Mouse (Mus musculus): ENCODE results near the gene Apol8. TPM values are rescaled to one million over a fixed set of nuclear protein-coding genes. Genes with fewer than 3 reads are reported as not detected.

The Apol8 gene
- polyA plus RNA-seq (2012; ENCODE audit: insufficient read depth, insufficient read length, missing spikeins), result not detected in 2 replicates

GRCm38 (mm10) chr15:77756848-77757247 lies at the start of gene Apol8:
Gene Apol8, minus strand, starts transcription at chr15:77757003.
- Histone ChIP-seq H3K4me1 (ENCODE audit: control insufficient read depth, insufficient read depth, insufficient read length, low read length) (no peaks in the 10 kb centered on the region), H3K27ac (replicated peaks; ENCODE audit: low read depth, low read length) (no peak within 1 kb of the TSS)

GRCm38 (mm10) chr15:77805657-77806056 lies 48.9 kb upstream of the Apol8 start:
- Histone ChIP-seq H3K4me3 (ENCODE audit: insufficient read depth, low read depth, low read length) (no peak overlapping the region), H3K4me1 (ENCODE audit: control insufficient read depth, insufficient read depth, insufficient read length, low read length) (peaks cover 68% of the 10 kb centered on the region), H3K27ac (replicated peaks; ENCODE audit: low read depth, low read length) (peak overlapping the region; percentile 75)

More at GRCm38 (mm10) chr15:77756848-77757247, at the start of gene Apol8:
- H3K4me3 ChIP-seq (ENCODE audit: insufficient read depth, low read depth, low read length), result no peak within 1 kb of the TSS

- no peak overlapping the region for H3K4me3 ChIP-seq (ENCODE audit: insufficient read depth, low read depth, low read length)
- H3K27ac ChIP-seq (replicated peaks; ENCODE audit: low read depth, low read length), result peak overlapping the region; percentile 75
- H3K4me1 ChIP-seq (ENCODE audit: control insufficient read depth, insufficient read depth, insufficient read length, low read length), result peaks cover 64% of the 10 kb centered on the region
Observed at GRCm38 (mm10) chr15:77804949-77805348, 48.1 kb upstream of the Apol8 start.

- no peak overlapping the region for H3K4me3 ChIP-seq (ENCODE audit: insufficient read depth, low read depth, low read length)
- H3K4me1 ChIP-seq (ENCODE audit: control insufficient read depth, insufficient read depth, insufficient read length, low read length), result peaks cover 65% of the 10 kb centered on the region
- H3K27ac ChIP-seq (replicated peaks; ENCODE audit: low read depth, low read length), result peak overlapping the region; percentile 32; the same call in 1 of the 2 replicates
Observed at GRCm38 (mm10) chr15:77804460-77804859, 47.7 kb upstream of the Apol8 start.

- Histone ChIP-seq H3K4me3 (ENCODE audit: insufficient read depth, low read depth, low read length) (no peak overlapping the region), H3K27ac (replicated peaks; ENCODE audit: low read depth, low read length) (peak overlapping the region; percentile 32), H3K4me1 (ENCODE audit: control insufficient read depth, insufficient read depth, insufficient read length, low read length) (peaks cover 64% of the 10 kb centered on the region)
Observed at GRCm38 (mm10) chr15:77803747-77804146, 46.9 kb upstream of the Apol8 start.

- Histone ChIP-seq H3K4me1 (ENCODE audit: control insufficient read depth, insufficient read depth, insufficient read length, low read length) (peaks cover 67% of the 10 kb centered on the region), H3K4me3 (ENCODE audit: insufficient read depth, low read depth, low read length) (no peak overlapping the region), H3K27ac (replicated peaks; ENCODE audit: low read depth, low read length) (peak overlapping the region; percentile 32)
Observed at GRCm38 (mm10) chr15:77802992-77803391, 46.2 kb upstream of the Apol8 start.

GRCm38 (mm10) chr15:77801188-77801587 lies 44.4 kb upstream of the Apol8 start:
- no peak overlapping the region for H3K4me3 ChIP-seq (ENCODE audit: insufficient read depth, low read depth, low read length)
- peak overlapping the region; percentile 98 for H3K27ac ChIP-seq (replicated peaks; ENCODE audit: low read depth, low read length)
- peaks cover 57% of the 10 kb centered on the region for H3K4me1 ChIP-seq (ENCODE audit: control insufficient read depth, insufficient read depth, insufficient read length, low read length)

- H3K27ac ChIP-seq (replicated peaks; ENCODE audit: low read depth, low read length), result peak overlapping the region; percentile 99
- H3K4me3 ChIP-seq (ENCODE audit: insufficient read depth, low read depth, low read length), result no peak overlapping the region
- peaks cover 51% of the 10 kb centered on the region for H3K4me1 ChIP-seq (ENCODE audit: control insufficient read depth, insufficient read depth, insufficient read length, low read length)
Observed at GRCm38 (mm10) chr15:77800511-77800910, 43.7 kb upstream of the Apol8 start.

GRCm38 (mm10) chr15:77799491-77800474 lies 43.0 kb upstream of the Apol8 start:
- H3K4me1 ChIP-seq (ENCODE audit: control insufficient read depth, insufficient read depth, insufficient read length, low read length), result peaks cover 49% of the 10 kb centered on the region
- H3K4me3 ChIP-seq (ENCODE audit: insufficient read depth, low read depth, low read length), result no peak overlapping the region

GRCm38 (mm10) chr15:77798664-77799490 lies 42.1 kb upstream of the Apol8 start:
- Histone ChIP-seq H3K4me3 (ENCODE audit: insufficient read depth, low read depth, low read length) (no peak overlapping the region), H3K4me1 (ENCODE audit: control insufficient read depth, insufficient read depth, insufficient read length, low read length) (peaks cover 41% of the 10 kb centered on the region), H3K27ac (replicated peaks; ENCODE audit: low read depth, low read length) (peak overlapping the region; percentile 99)

More at GRCm38 (mm10) chr15:77799491-77800474, 43.0 kb upstream of the Apol8 start:
- peak overlapping the region; percentile 99 for H3K27ac ChIP-seq (replicated peaks; ENCODE audit: low read depth, low read length)

- Histone ChIP-seq H3K4me3 (ENCODE audit: insufficient read depth, low read depth, low read length) (no peak overlapping the region), H3K27ac (replicated peaks; ENCODE audit: low read depth, low read length) (peak overlapping the region; percentile 99), H3K4me1 (ENCODE audit: control insufficient read depth, insufficient read depth, insufficient read length, low read length) (peaks cover 35% of the 10 kb centered on the region)
Observed at GRCm38 (mm10) chr15:77797609-77798411, 41.0 kb upstream of the Apol8 start.

GRCm38 (mm10) chr15:77796409-77797035 lies 39.7 kb upstream of the Apol8 start:
- Histone ChIP-seq H3K27ac (replicated peaks; ENCODE audit: low read depth, low read length) (no peak overlapping the region; the same call in 1 of the 2 replicates), H3K4me1 (ENCODE audit: control insufficient read depth, insufficient read depth, insufficient read length, low read length) (peaks cover 31% of the 10 kb centered on the region)

GRCm38 (mm10) chr15:77794908-77795356 lies 38.1 kb upstream of the Apol8 start:
- Histone ChIP-seq H3K4me1 (ENCODE audit: control insufficient read depth, insufficient read depth, insufficient read length, low read length) (peaks cover 22% of the 10 kb centered on the region), H3K4me3 (ENCODE audit: insufficient read depth, low read depth, low read length) (no peak overlapping the region), H3K27ac (replicated peaks; ENCODE audit: low read depth, low read length) (no peak overlapping the region)

More at GRCm38 (mm10) chr15:77796409-77797035, 39.7 kb upstream of the Apol8 start:
- no peak overlapping the region for H3K4me3 ChIP-seq (ENCODE audit: insufficient read depth, low read depth, low read length)
